Mouse (Mus musculus) liver, embryonic 14.5 days (tissue): ENCODE data around the gene Gm21972. TPM values are rescaled to one million over a fixed set of nuclear protein-coding genes. Genes with fewer than 3 reads are reported as not detected.

ENCODE experiments used
- ATAC-seq: fragments of 200-750 bp; cut with Nextera tagmentation; 2 replicates; pipeline ENCODE4 v1.8.0; 2017; ENCODE audit warnings: moderate number of reproducible peaks, mild to moderate bottlenecking, moderate library complexity; ENCODE audit not compliant: insufficient read depth
- DNase-seq, 3 experiments: peaks; one replicate each; pipeline ENCODE4 v3.0.0-alpha.2; 2012 to 2013; ENCODE audit warnings: low read depth in 3 of 3, low spot score in 3 of 3
- H3K27ac ChIP-seq: fragments of 300-500 bp; sonication (generic); 2 replicates; pipeline ENCODE4 v1.5.1; 2014; ENCODE audit warnings: moderate library complexity, mild to moderate bottlenecking, control low read depth, inconsistent platforms
- H3K27me3 ChIP-seq: fragments of 300-500 bp; sonication (generic); 2 replicates; pipeline ENCODE4 v1.6.1; 2014; ENCODE audit warnings: mild to moderate bottlenecking, low read length, moderate library complexity; ENCODE audit not compliant: control insufficient read depth, insufficient read depth
- H3K36me3 ChIP-seq: fragments of 300-500 bp; sonication (generic); replicated peaks from 2 replicates; pipeline ENCODE4 v1.6.1; 2014; ENCODE audit warnings: low read depth; ENCODE audit not compliant: control insufficient read depth, insufficient read depth
- H3K4me1 ChIP-seq, 2 experiments: fragments of 200-500 bp in 1 of 2; fragments of 300-500 bp in 1 of 2; sonication (generic) in 1 of 2; replicated peaks; 2 replicates each; pipeline ENCODE4 v1.6.1; 2012 to 2014; ENCODE audit warnings: antibody characterized with exemption in 1 of 2, inconsistent platforms in 1 of 2, low read length in 1 of 2; ENCODE audit not compliant: control insufficient read depth in 2 of 2, insufficient read depth in 2 of 2
- H3K4me2 ChIP-seq: fragments of 300-500 bp; sonication (generic); 2 replicates; pipeline ENCODE4 v1.6.1; 2014; ENCODE audit warnings: low read depth, mild to moderate bottlenecking, control low read depth, moderate library complexity
- H3K4me3 ChIP-seq, 2 experiments: fragments of 200-500 bp in 1 of 2; fragments of 300-500 bp in 1 of 2; sonication (generic) in 1 of 2; 2 replicates each; pipeline ENCODE4 v1.5.1; 2012 to 2014; ENCODE audit warnings: low read depth in 2 of 2, low read length in 2 of 2, mild to moderate bottlenecking in 2 of 2, control low read depth in 1 of 2, inconsistent platforms in 1 of 2, moderate library complexity in 1 of 2; ENCODE audit not compliant: insufficient read depth in 1 of 2
- H3K9ac ChIP-seq: fragments of 300-500 bp; sonication (generic); replicated peaks from 2 replicates; pipeline ENCODE4 v1.6.1; 2014; ENCODE audit warnings: mild to moderate bottlenecking, control low read depth, moderate library complexity
- H3K9me3 ChIP-seq: fragments of 300-500 bp; sonication (generic); 2 replicates; pipeline ENCODE4 v1.6.1; 2016; ENCODE audit warnings: low read length, mixed read lengths; ENCODE audit not compliant: control insufficient read depth
- CTCF ChIP-seq: IDR thresholded peaks from 2 replicates; pipeline ENCODE4 v1.5.1; 2016; ENCODE audit warnings: antibody characterized with exemption, low read depth, control low read depth
- EP300 ChIP-seq: IDR thresholded peaks from 2 replicates; pipeline ENCODE4 v1.6.1; 2016; ENCODE audit warnings: antibody characterized with exemption, low read depth
- WGBS: fragments of 180-500 bp; shearing (Covaris S2); extraction: QIAGEN DNeasy Blood & Tissue Kit; methylation state at CpG from one replicate; pipeline ENCODE4 v1.1.7; 2014; ENCODE audit not compliant: insufficient replicate concordance; 5-methylcytosine and 5-hydroxymethylcytosine counted together
- polyA plus RNA-seq, 2 experiments: library from polyadenylated mRNA; depleted of rRNA in 1 of 2; stranded (reverse) in 1 of 2; unstranded in 1 of 2; fragments of >200 nt; fragmentation: Nextera tagmentation in 1 of 2; extraction: Ambion mirVana in 1 of 2; gene quantifications; 2 replicates each; pipeline versions ENCODE4 v1.2.1 to v1.2.3; 2012 to 2014

The Gm21972 gene
- polyA plus RNA-seq, 2 experiments = 0.15 to 1.2 TPM

DNA sequence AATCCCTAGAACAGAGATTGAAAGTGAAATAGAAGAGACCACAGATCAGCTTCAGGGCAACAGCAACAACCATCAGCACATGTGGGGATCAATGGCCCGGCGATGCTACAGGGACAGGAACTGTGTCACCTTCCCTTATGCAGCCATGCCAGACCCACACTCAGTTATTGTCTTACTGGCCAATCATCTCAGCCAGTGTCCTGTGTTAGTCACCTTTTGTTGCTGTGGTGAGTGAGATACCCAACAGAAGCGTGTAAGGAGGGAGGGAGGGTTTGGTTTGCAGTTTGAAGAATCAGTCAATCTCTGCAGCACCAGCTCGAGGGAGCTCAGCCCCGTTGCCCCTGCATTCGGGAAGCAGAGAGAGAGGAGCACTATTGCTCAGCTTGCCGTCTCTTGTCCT lies 77.2 kb downstream of the Gm21972 start:
- no peak for DNase-seq
- Histone ChIP-seq H3K9me3 (no peaks in the 10 kb centered on the region), H3K4me1 (peaks cover 18 to 30% of the 10 kb centered on the region in 2 experiments), H3K4me2 (no peak overlapping the region), H3K9ac (no peak overlapping the region), H3K36me3 (peaks cover 2% of the 10 kb centered on the region; the same call in 1 of the 2 replicates), H3K27ac (no peak overlapping the region), H3K27me3 (no peaks in the 10 kb centered on the region), H3K4me3 (no peak overlapping the region)
- TF ChIP-seq CTCF = no peak
- TF ChIP-seq EP300 = no peak
- WGBS = 63% methylated on average over 7 of the region's 7 CpGs
- ATAC-seq = no peak

DNA sequence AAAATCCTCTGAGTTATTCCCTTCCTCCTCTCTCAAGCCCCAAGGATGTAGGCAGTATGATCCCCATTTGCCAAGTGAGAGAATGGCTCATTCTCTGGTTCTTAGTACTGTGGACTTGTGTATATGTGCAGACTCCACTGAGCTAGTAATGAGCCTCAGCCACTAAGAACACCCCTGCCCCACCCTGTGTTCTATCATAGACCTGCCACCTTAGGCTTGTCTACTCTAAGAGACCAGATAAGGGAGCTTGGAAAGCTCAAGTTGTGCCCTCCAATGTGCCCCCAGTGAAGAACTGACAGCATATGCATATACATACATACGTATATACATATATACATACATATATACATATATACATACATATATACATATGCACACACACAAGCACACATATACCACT lies 78.1 kb downstream of the Gm21972 start:
- peak overlapping the region; percentile 54 for H3K4me2 ChIP-seq
- WGBS = 30% methylated on average over 1 of the region's 1 CpGs
- peak; percentile 94 for ATAC-seq
- peak overlapping the region; percentile 53 for H3K27ac ChIP-seq
- no peak overlapping the region for H3K4me3 ChIP-seq
- H3K9me3 ChIP-seq = no peaks in the 10 kb centered on the region
- TF ChIP-seq CTCF (no peak), EP300 (peak; percentile 81)
- peaks cover 2% of the 10 kb centered on the region; the same call in 1 of the 2 replicates for H3K36me3 ChIP-seq
- peaks cover 18 to 30% of the 10 kb centered on the region in 2 experiments for H3K4me1 ChIP-seq
- peak overlapping the region; percentile 43 for H3K9ac ChIP-seq
- peak; percentile 62 to 65 (median 63) for DNase-seq
- H3K27me3 ChIP-seq = no peaks in the 10 kb centered on the region

Other genes starting within 250 kb of the Gm21972 start
- gene Itm2c, start 239.4 kb upstream of the Gm21972 start, polyA plus RNA-seq (2012; rRNA removed) = 21.5 and 22.0 TPM in 2 replicates
- 26.3 and 27.2 TPM in 2 replicates for gene Itm2c, start 239.4 kb upstream of the Gm21972 start, polyA plus RNA-seq (2014; fragmentation: Nextera tagmentation; extraction: Ambion mirVana)
- 0.05 and 0.08 TPM in 2 replicates for gene 4933407L21Rik, start 205.2 kb upstream of the Gm21972 start, polyA plus RNA-seq (2012; rRNA removed)
- not detected in 2 replicates for gene 4933407L21Rik, start 205.2 kb upstream of the Gm21972 start, polyA plus RNA-seq (2014; fragmentation: Nextera tagmentation; extraction: Ambion mirVana)
- 0.02 and 0.04 TPM in 2 replicates for gene Gpr55, start 172.6 kb upstream of the Gm21972 start, polyA plus RNA-seq (2012; rRNA removed)
- not detected in 2 replicates for gene Gpr55, start 172.6 kb upstream of the Gm21972 start, polyA plus RNA-seq (2014; fragmentation: Nextera tagmentation; extraction: Ambion mirVana)
- gene Spata3, start 116.8 kb upstream of the Gm21972 start, polyA plus RNA-seq (2012; rRNA removed) = 0.05 and 0.17 TPM in 2 replicates
- 0.17 and 0.21 TPM in 2 replicates for gene Spata3, start 116.8 kb upstream of the Gm21972 start, polyA plus RNA-seq (2014; fragmentation: Nextera tagmentation; extraction: Ambion mirVana)
- gene 2810459M11Rik, start 87.8 kb upstream of the Gm21972 start, polyA plus RNA-seq (2012; rRNA removed) = 12.1 and 12.3 TPM in 2 replicates
- 15.5 and 22.8 TPM in 2 replicates for gene 2810459M11Rik, start 87.8 kb upstream of the Gm21972 start, polyA plus RNA-seq (2014; fragmentation: Nextera tagmentation; extraction: Ambion mirVana)
- gene Psmd1, start 69.2 kb upstream of the Gm21972 start, polyA plus RNA-seq (2012; rRNA removed) = 43.7 and 53.0 TPM in 2 replicates
- gene Psmd1, start 69.2 kb upstream of the Gm21972 start, polyA plus RNA-seq (2014; fragmentation: Nextera tagmentation; extraction: Ambion mirVana) = 104 and 107 TPM in 2 replicates
- 0.02 TPM in 1 of 2 replicates, not detected in the other for gene Htr2b, start 21.7 kb upstream of the Gm21972 start, polyA plus RNA-seq (2012; rRNA removed)
- gene Htr2b, start 21.7 kb upstream of the Gm21972 start, polyA plus RNA-seq (2014; fragmentation: Nextera tagmentation; extraction: Ambion mirVana) = 0.06 TPM in 1 of 2 replicates, not detected in the other
- gene Armc9, start 21.1 kb downstream of the Gm21972 start, polyA plus RNA-seq (2012; rRNA removed) = 4.5 and 5.5 TPM in 2 replicates
- gene Armc9, start 21.1 kb downstream of the Gm21972 start, polyA plus RNA-seq (2014; fragmentation: Nextera tagmentation; extraction: Ambion mirVana) = 8.4 and 9.9 TPM in 2 replicates
- gene B3gnt7, start 169.2 kb downstream of the Gm21972 start, polyA plus RNA-seq (2012; rRNA removed) = 1.1 and 1.5 TPM in 2 replicates
- gene B3gnt7, start 169.2 kb downstream of the Gm21972 start, polyA plus RNA-seq (2014; fragmentation: Nextera tagmentation; extraction: Ambion mirVana) = 1.0 and 1.6 TPM in 2 replicates
- gene Ncl, start 225.8 kb downstream of the Gm21972 start, polyA plus RNA-seq (2012; rRNA removed) = 57.4 and 208 TPM in 2 replicates
- 192 and 224 TPM in 2 replicates for gene Ncl, start 225.8 kb downstream of the Gm21972 start, polyA plus RNA-seq (2014; fragmentation: Nextera tagmentation; extraction: Ambion mirVana)